Mouse (Mus musculus) forebrain, embryonic 12.5 days (tissue): ENCODE measurements around the gene Chil6. TPM values are rescaled to one million over a fixed set of nuclear protein-coding genes. Genes with fewer than 3 reads are reported as not detected.

Source experiments
- ATAC-seq: fragments of 200-750 bp; cut with Nextera tagmentation; 2 replicates; pipeline ENCODE4 v1.8.0; 2017; ENCODE audit warnings: moderate TSS enrichment; ENCODE audit not compliant: low FRiP score
- H3K27ac ChIP-seq: fragments of 300-500 bp; sonication (generic); 2 replicates; pipeline ENCODE4 v1.5.1; 2016; ENCODE audit warnings: mild to moderate bottlenecking
- H3K27me3 ChIP-seq: fragments of 300-500 bp; sonication (generic); 2 replicates; pipeline ENCODE4 v1.6.1; 2016; ENCODE audit warnings: mild to moderate bottlenecking
- H3K36me3 ChIP-seq: fragments of 300-500 bp; sonication (generic); replicated peaks from 2 replicates; pipeline ENCODE4 v1.6.1; 2016; ENCODE audit warnings: mild to moderate bottlenecking
- H3K4me1 ChIP-seq: fragments of 300-500 bp; sonication (generic); 2 replicates; pipeline ENCODE4 v1.6.1; 2016
- H3K4me2 ChIP-seq: fragments of 300-500 bp; sonication (generic); 2 replicates; pipeline ENCODE4 v1.6.1; 2016; ENCODE audit warnings: mild to moderate bottlenecking, moderate library complexity
- H3K4me3 ChIP-seq: fragments of 300-500 bp; sonication (generic); replicated peaks from 2 replicates; pipeline ENCODE4 v1.5.1; 2016; ENCODE audit warnings: mild to moderate bottlenecking
- H3K9ac ChIP-seq: fragments of 300-500 bp; sonication (generic); 2 replicates; pipeline ENCODE4 v1.6.1; 2016; ENCODE audit warnings: mild to moderate bottlenecking
- H3K9me3 ChIP-seq: fragments of 300-500 bp; sonication (generic); 2 replicates; pipeline ENCODE4 v1.6.1; 2016
- WGBS: fragments of 180-500 bp; shearing (Covaris S2); methylation state at CpG from one replicate; pipeline ENCODE4 v1.1.7; 2016; 5-methylcytosine and 5-hydroxymethylcytosine counted together
- polyA plus RNA-seq: library from polyadenylated mRNA; unstranded; fragments of >200 nt; fragmentation: Nextera tagmentation; extraction: Ambion mirVana; gene quantifications from 2 replicates; pipeline ENCODE4 v1.2.1, GENCODE M21; 2016

Gene Chil6
- not detected in 2 replicates for polyA plus RNA-seq

- no peak within 1 kb of the TSS for H3K4me3 ChIP-seq
- no peaks in the 10 kb centered on the region for H3K9me3 ChIP-seq
- no peak within 1 kb of the TSS for H3K9ac ChIP-seq
- no peak within 1 kb of the TSS for H3K27ac ChIP-seq
- H3K36me3 ChIP-seq = no peaks in the 10 kb centered on the region
- H3K4me1 ChIP-seq = no peaks in the 10 kb centered on the region
- no peak within 1 kb of the TSS for H3K4me2 ChIP-seq
- ATAC-seq = no peak
- H3K27me3 ChIP-seq = no peaks in the 10 kb centered on the region
Measured at GRCm38 (mm10) chr3:106406082-106406481, at the start of gene Chil6. TSS of gene Chil6 (minus strand) at chr3:106406182.

GRCm38 (mm10) chr3:106452616-106453015, 46.6 kb upstream of the Chil6 start:
- Histone ChIP-seq H3K27me3 (no peaks in the 10 kb centered on the region), H3K27ac (no peak overlapping the region), H3K4me2 (no peak overlapping the region), H3K9ac (no peak overlapping the region), H3K4me1 (no peaks in the 10 kb centered on the region), H3K9me3 (no peaks in the 10 kb centered on the region), H3K4me3 (no peak overlapping the region), H3K36me3 (no peaks in the 10 kb centered on the region)
- 74% methylated on average over 4 of the region's 4 CpGs for WGBS
- ATAC-seq = no peak

GRCm38 (mm10) chr3:106449567-106449966, 43.6 kb upstream of the Chil6 start:
- WGBS = 75% methylated on average over 4 of the region's 4 CpGs
- Histone ChIP-seq H3K9ac (no peak overlapping the region), H3K27me3 (no peaks in the 10 kb centered on the region), H3K9me3 (no peaks in the 10 kb centered on the region), H3K4me3 (no peak overlapping the region), H3K4me2 (no peak overlapping the region), H3K27ac (no peak overlapping the region), H3K4me1 (no peaks in the 10 kb centered on the region), H3K36me3 (no peaks in the 10 kb centered on the region)
- ATAC-seq = no peak

- H3K27ac ChIP-seq = no peak overlapping the region
- no peak overlapping the region for H3K9ac ChIP-seq
- H3K4me2 ChIP-seq = no peak overlapping the region
- H3K9me3 ChIP-seq = no peaks in the 10 kb centered on the region
- ATAC-seq = no peak
- no peaks in the 10 kb centered on the region for H3K27me3 ChIP-seq
- H3K4me1 ChIP-seq = no peaks in the 10 kb centered on the region
- no peak overlapping the region for H3K4me3 ChIP-seq
- no peaks in the 10 kb centered on the region for H3K36me3 ChIP-seq
Measured at GRCm38 (mm10) chr3:106448995-106449394, 43.0 kb upstream of the Chil6 start.

GRCm38 (mm10) chr3:106448571-106448970, 42.6 kb upstream of the Chil6 start:
- ATAC-seq = peak; percentile 83
- Histone ChIP-seq H3K9me3 (no peaks in the 10 kb centered on the region), H3K27me3 (no peaks in the 10 kb centered on the region), H3K27ac (no peak overlapping the region), H3K4me2 (no peak overlapping the region), H3K9ac (no peak overlapping the region), H3K4me1 (no peaks in the 10 kb centered on the region), H3K4me3 (no peak overlapping the region), H3K36me3 (no peaks in the 10 kb centered on the region)

Other genes with a start within 250 kb of the Chil6 start
- gene Chil3, start 238.6 kb downstream of the Chil6 start, polyA plus RNA-seq = not detected in 2 replicates
- not detected in 2 replicates for gene Chil4, start 186.7 kb downstream of the Chil6 start, polyA plus RNA-seq
- 0.49 and 0.59 TPM in 2 replicates for gene Dennd2d, start 76.2 kb upstream of the Chil6 start, polyA plus RNA-seq
- 41.3 and 43.3 TPM in 2 replicates for gene Dram2, start 141.6 kb upstream of the Chil6 start, polyA plus RNA-seq
- gene Cept1, start 141.6 kb upstream of the Chil6 start, polyA plus RNA-seq = 40.5 and 40.9 TPM in 2 replicates